Mouse (Mus musculus) ES-Bruce4 (cell line): ENCODE measurements around the gene Sytl1.

ENCODE experiments used
- CTCF ChIP-seq: IDR thresholded peaks from one replicate; pipeline ENCODE4 v1.8.1; 2011; ENCODE audit warnings: low read depth, low read length
- POLR2A ChIP-seq: IDR thresholded peaks from one replicate; pipeline ENCODE4 v1.8.1; 2011; ENCODE audit warnings: low read length; ENCODE audit not compliant: insufficient read depth

DNA sequence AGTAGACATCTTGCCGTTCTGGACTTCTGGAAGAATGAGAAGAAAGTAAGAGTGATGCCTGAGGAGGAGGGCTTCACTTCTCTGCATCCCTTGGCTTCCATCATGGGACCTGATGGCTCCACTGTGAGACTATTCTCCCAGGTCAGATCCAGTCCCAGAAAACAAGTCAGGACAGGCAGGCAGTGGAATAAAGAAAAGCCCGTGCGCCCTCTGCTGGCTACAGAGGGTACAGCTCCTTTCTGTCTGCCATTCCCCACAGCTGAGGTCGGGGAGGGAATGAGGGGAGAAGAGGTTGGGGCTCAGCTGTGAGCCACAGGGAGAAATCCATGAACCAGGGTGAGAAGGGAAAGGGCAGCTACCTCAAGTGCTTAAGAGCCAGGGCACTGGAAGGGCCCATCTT, 38.9 kb upstream of the Sytl1 start:
- peak; percentile 87 for TF ChIP-seq CTCF
- no peak for TF ChIP-seq POLR2A
